Mouse (Mus musculus): Measurements from ENCODE around the gene Lyg1. TPM values are rescaled to one million over a fixed set of nuclear protein-coding genes. Genes with fewer than 3 reads are reported as not detected.

The Lyg1 gene
- not detected in 2 replicates for polyA plus RNA-seq (2015; fragmentation: Nextera tagmentation; extraction: Ambion mirVana)

GRCm38 (mm10) chr1:37957659-37958058 lies at the start of gene Lyg1:
TSS of gene Lyg1 (minus strand) at chr1:37957759.
- H3K4me1 ChIP-seq (ENCODE audit: control insufficient read depth, low read depth, low read length), result no peaks in the 10 kb centered on the region
- H3K4me2 ChIP-seq (ENCODE audit: low read depth, low read length), result no peak within 1 kb of the TSS
- no peak within 1 kb of the TSS for H3K27ac ChIP-seq (ENCODE audit: low read length)
- no peak within 1 kb of the TSS for H3K9ac ChIP-seq (ENCODE audit: low read depth, low read length)
- H3K36me3 ChIP-seq (ENCODE audit: control insufficient read depth, insufficient read depth), result no peaks in the 10 kb centered on the region
- no peak for ATAC-seq (ENCODE audit: low read depth)
- no peaks in the 10 kb centered on the region for H3K27me3 ChIP-seq (ENCODE audit: control insufficient read depth, insufficient read depth, low read depth, low read length)
- no peaks in the 10 kb centered on the region for H3K9me3 ChIP-seq (replicated peaks; ENCODE audit: control insufficient read depth, low read length)
- H3K4me3 ChIP-seq (ENCODE audit: low read depth, low read length), result no peak within 1 kb of the TSS
- 61% methylated on average over 5 of the region's 5 CpGs for WGBS (ENCODE audit: insufficient replicate concordance)

DNA sequence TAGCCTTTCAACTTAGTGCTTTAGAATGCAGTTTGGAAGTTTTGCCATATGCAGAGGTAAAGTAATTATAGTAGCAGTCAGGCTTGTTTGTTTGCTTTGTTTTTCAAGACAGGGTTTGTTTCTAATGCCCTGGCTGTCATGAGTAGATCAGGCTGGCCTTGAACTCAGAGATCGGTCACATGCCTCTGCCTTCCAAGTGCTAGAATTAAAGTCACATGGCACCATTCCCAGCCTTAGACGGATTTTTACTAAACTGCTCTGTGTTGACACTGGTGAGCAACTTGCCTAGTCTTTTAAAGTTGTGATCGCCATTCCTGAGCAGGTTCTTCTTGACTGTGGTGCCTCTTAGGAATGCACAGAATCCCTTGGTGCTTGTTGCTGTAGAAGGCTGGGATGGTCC lies 49.2 kb upstream of the Lyg1 start:
- Histone ChIP-seq H3K36me3 (ENCODE audit: control insufficient read depth, insufficient read depth) (no peaks in the 10 kb centered on the region), H3K9ac (ENCODE audit: low read depth, low read length) (no peak overlapping the region), H3K9me3 (replicated peaks; ENCODE audit: control insufficient read depth, low read length) (no peaks in the 10 kb centered on the region), H3K4me2 (ENCODE audit: low read depth, low read length) (no peak overlapping the region), H3K4me3 (ENCODE audit: low read depth, low read length) (no peak overlapping the region), H3K27ac (ENCODE audit: low read length) (no peak overlapping the region), H3K27me3 (ENCODE audit: control insufficient read depth, insufficient read depth, low read depth, low read length) (no peaks in the 10 kb centered on the region), H3K4me1 (ENCODE audit: control insufficient read depth, low read depth, low read length) (peaks cover 42% of the 10 kb centered on the region)
- no peak for ATAC-seq (ENCODE audit: low read depth)
- 58% methylated on average over 3 of the region's 3 CpGs for WGBS (ENCODE audit: insufficient replicate concordance)

DNA sequence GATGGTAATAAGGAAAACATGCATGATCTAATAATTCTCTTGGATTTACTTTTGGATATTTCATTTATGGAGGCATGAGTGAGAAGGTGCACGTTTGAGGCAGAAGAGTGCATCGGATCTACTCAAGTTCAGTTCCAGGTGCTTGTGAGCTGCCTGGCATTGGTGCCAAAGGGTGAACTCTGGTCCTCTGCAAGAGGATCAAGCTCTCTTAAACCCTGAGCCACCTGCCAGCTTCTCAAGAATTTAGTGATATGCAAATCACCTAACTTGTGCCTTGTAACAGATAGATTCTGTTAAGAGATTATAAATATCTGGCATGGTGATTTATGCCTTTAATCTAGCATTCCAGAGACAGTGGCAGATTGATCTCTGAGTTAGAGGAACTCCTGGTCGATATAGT lies 45.5 kb upstream of the Lyg1 start:
- no peak overlapping the region for H3K4me2 ChIP-seq (ENCODE audit: low read depth, low read length)
- H3K27ac ChIP-seq (ENCODE audit: low read length), result no peak overlapping the region
- H3K9me3 ChIP-seq (replicated peaks; ENCODE audit: control insufficient read depth, low read length), result no peaks in the 10 kb centered on the region
- H3K36me3 ChIP-seq (ENCODE audit: control insufficient read depth, insufficient read depth), result no peaks in the 10 kb centered on the region
- no peak overlapping the region for H3K4me3 ChIP-seq (ENCODE audit: low read depth, low read length)
- peaks cover 29% of the 10 kb centered on the region for H3K4me1 ChIP-seq (ENCODE audit: control insufficient read depth, low read depth, low read length)
- 50% methylated on average over 3 of the region's 3 CpGs for WGBS (ENCODE audit: insufficient replicate concordance)
- H3K27me3 ChIP-seq (ENCODE audit: control insufficient read depth, insufficient read depth, low read depth, low read length), result no peaks in the 10 kb centered on the region
- H3K9ac ChIP-seq (ENCODE audit: low read depth, low read length), result no peak overlapping the region
- no peak for ATAC-seq (ENCODE audit: low read depth)

- no peaks in the 10 kb centered on the region for H3K27me3 ChIP-seq (ENCODE audit: control insufficient read depth, insufficient read depth, low read depth, low read length)
- H3K4me1 ChIP-seq (ENCODE audit: control insufficient read depth, low read depth, low read length), result peaks cover 22% of the 10 kb centered on the region
- H3K9me3 ChIP-seq (replicated peaks; ENCODE audit: control insufficient read depth, low read length), result no peaks in the 10 kb centered on the region
- no peak overlapping the region for H3K4me3 ChIP-seq (ENCODE audit: low read depth, low read length)
- H3K27ac ChIP-seq (ENCODE audit: low read length), result no peak overlapping the region
- H3K4me2 ChIP-seq (ENCODE audit: low read depth, low read length), result no peak overlapping the region
- no peak for ATAC-seq (ENCODE audit: low read depth)
- no peak overlapping the region for H3K9ac ChIP-seq (ENCODE audit: low read depth, low read length)
- no peaks in the 10 kb centered on the region for H3K36me3 ChIP-seq (ENCODE audit: control insufficient read depth, insufficient read depth)
- 83% methylated on average over 9 of the region's 9 CpGs for WGBS (ENCODE audit: insufficient replicate concordance)
Measured at GRCm38 (mm10) chr1:38001956-38002355, 44.4 kb upstream of the Lyg1 start.

DNA sequence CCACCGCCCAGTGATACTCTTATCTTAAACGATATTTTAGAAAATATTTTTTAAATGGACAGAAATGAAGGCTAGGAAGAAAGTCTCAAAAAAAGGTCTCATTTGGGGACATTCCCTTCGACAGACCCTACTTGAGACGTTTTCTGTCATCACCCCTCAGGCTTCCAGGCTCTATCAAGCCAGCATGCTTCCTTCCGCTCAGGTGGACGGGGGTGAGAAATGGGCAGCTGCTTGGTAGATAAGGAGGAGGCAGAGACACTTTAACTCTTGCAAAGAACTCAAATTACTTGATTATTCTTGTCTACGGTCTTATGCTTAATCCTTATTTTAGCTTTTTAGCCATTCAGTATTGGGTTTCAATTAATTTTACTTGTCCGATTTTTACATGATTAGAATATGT lies 43.3 kb upstream of the Lyg1 start:
- no peaks in the 10 kb centered on the region for H3K27me3 ChIP-seq (ENCODE audit: control insufficient read depth, insufficient read depth, low read depth, low read length)
- H3K9ac ChIP-seq (ENCODE audit: low read depth, low read length), result no peak overlapping the region
- H3K27ac ChIP-seq (ENCODE audit: low read length), result no peak overlapping the region
- WGBS (ENCODE audit: insufficient replicate concordance), result 40% methylated on average over 8 of the region's 8 CpGs
- H3K4me3 ChIP-seq (ENCODE audit: low read depth, low read length), result 0 out of 2 replicates have a peak overlapping the region, but pooled peaks have one; percentile 29
- peak overlapping the region; percentile 46 for H3K4me2 ChIP-seq (ENCODE audit: low read depth, low read length)
- H3K4me1 ChIP-seq (ENCODE audit: control insufficient read depth, low read depth, low read length), result peaks cover 22% of the 10 kb centered on the region
- H3K9me3 ChIP-seq (replicated peaks; ENCODE audit: control insufficient read depth, low read length), result no peaks in the 10 kb centered on the region
- no peak for ATAC-seq (ENCODE audit: low read depth)
- H3K36me3 ChIP-seq (ENCODE audit: control insufficient read depth, insufficient read depth), result no peaks in the 10 kb centered on the region

- H3K9ac ChIP-seq (ENCODE audit: low read depth, low read length), result peak overlapping the region; percentile 95
- peak overlapping the region; percentile 95 for H3K27ac ChIP-seq (ENCODE audit: low read length)
- H3K36me3 ChIP-seq (ENCODE audit: control insufficient read depth, insufficient read depth), result peaks cover 9% of the 10 kb centered on the region
- H3K9me3 ChIP-seq (replicated peaks; ENCODE audit: control insufficient read depth, low read length), result no peaks in the 10 kb centered on the region
- peaks cover 23% of the 10 kb centered on the region for H3K4me1 ChIP-seq (ENCODE audit: control insufficient read depth, low read depth, low read length)
- H3K4me3 ChIP-seq (ENCODE audit: low read depth, low read length), result peak overlapping the region; percentile 94
- peak overlapping the region; percentile 94 for H3K4me2 ChIP-seq (ENCODE audit: low read depth, low read length)
- no peaks in the 10 kb centered on the region for H3K27me3 ChIP-seq (ENCODE audit: control insufficient read depth, insufficient read depth, low read depth, low read length)
- 15% methylated on average over 3 of the region's 3 CpGs for WGBS (ENCODE audit: insufficient replicate concordance)
- no peak for ATAC-seq (ENCODE audit: low read depth)
Measured at GRCm38 (mm10) chr1:37999552-37999951, 42.0 kb upstream of the Lyg1 start.

- peak overlapping the region; percentile 95 for H3K27ac ChIP-seq (ENCODE audit: low read length)
- no peaks in the 10 kb centered on the region for H3K27me3 ChIP-seq (ENCODE audit: control insufficient read depth, insufficient read depth, low read depth, low read length)
- peak overlapping the region; percentile 94 for H3K4me2 ChIP-seq (ENCODE audit: low read depth, low read length)
- H3K36me3 ChIP-seq (ENCODE audit: control insufficient read depth, insufficient read depth), result peaks cover 18% of the 10 kb centered on the region
- ATAC-seq (ENCODE audit: low read depth), result peak; percentile 57
- 2% methylated on average over 42 of the region's 47 CpGs for WGBS (ENCODE audit: insufficient replicate concordance)
- peak overlapping the region; percentile 95 for H3K9ac ChIP-seq (ENCODE audit: low read depth, low read length)
- peaks cover 23% of the 10 kb centered on the region for H3K4me1 ChIP-seq (ENCODE audit: control insufficient read depth, low read depth, low read length)
- no peaks in the 10 kb centered on the region for H3K9me3 ChIP-seq (replicated peaks; ENCODE audit: control insufficient read depth, low read length)
- peak overlapping the region; percentile 94 for H3K4me3 ChIP-seq (ENCODE audit: low read depth, low read length)
Measured at GRCm38 (mm10) chr1:37998371-37999199, 41.0 kb upstream of the Lyg1 start.

DNA sequence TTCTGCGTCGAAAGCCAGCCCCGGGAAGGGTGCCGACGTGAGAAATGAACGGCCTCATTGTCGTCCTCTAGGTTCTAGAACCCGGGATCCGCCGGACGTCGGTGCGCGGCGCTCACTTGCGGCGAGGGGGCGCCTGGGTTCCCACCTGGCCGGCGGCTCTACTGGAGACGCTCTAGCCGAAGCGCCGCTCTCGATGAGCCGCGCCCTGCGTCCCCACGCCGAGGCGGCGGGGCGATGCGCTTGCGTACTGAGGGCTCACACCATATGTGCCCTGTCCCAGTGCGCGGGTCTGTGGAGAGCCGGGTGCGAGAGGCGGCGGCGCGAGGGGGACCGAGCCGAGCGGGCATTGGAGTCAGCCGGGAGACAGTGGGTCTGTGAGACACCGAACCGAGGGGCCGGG lies 40.3 kb upstream of the Lyg1 start, which contains the start of the genes Txndc9 and Eif5b:
TSS of gene Txndc9 (minus strand) at position 27 of the 400 bp plus-strand sequence.
TSS of gene Eif5b (plus strand) at position 144 of the 400 bp plus-strand sequence.
- ATAC-seq (ENCODE audit: low read depth), result peak; percentile 84
- 0% methylated on average over 49 of the region's 50 CpGs for WGBS (ENCODE audit: insufficient replicate concordance)
- peak within 1 kb of the TSS; percentile 94 for H3K4me3 ChIP-seq (ENCODE audit: low read depth, low read length)

DNA sequence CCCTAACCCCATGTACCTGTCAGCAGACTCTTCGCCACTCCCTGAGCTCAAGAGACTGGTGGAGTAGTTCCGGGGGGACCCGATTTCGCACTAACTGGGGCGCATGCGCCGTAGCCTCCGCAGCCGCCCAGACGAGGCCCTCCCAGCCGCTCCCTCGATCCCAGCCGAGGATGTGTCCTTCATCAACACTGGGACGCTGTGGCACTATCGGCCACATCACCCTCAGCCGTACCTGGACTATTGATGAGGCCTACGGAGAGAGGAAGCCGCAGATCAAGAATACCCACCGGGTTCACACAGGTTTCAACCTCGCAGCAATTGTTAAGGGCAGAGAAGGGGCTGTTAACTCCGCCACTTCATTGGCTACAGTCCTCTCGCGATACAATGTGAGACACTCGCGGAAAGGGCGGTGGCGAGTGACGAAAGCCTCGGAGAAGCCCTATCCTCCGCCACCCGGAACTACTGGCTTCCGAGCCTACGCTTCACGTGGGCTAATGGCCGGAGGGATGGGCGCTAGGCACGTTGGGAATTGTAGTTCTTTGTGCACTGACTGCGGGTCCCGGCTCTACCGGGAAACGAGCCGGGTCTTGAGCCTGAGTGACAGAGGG lies 39.4 kb upstream of the Lyg1 start:
- ATAC-seq (ENCODE audit: low read depth), result peak; percentile 89
- under 1% methylated on average over 42 of the region's 42 CpGs for WGBS (ENCODE audit: insufficient replicate concordance)
- Histone ChIP-seq H3K36me3 (ENCODE audit: control insufficient read depth, insufficient read depth) (peaks cover 30% of the 10 kb centered on the region), H3K27ac (ENCODE audit: low read length) (peak overlapping the region; percentile 95), H3K9ac (ENCODE audit: low read depth, low read length) (peak overlapping the region; percentile 95), H3K4me3 (ENCODE audit: low read depth, low read length) (peak overlapping the region; percentile 94), H3K4me2 (ENCODE audit: low read depth, low read length) (peak overlapping the region; percentile 94), H3K27me3 (ENCODE audit: control insufficient read depth, insufficient read depth, low read depth, low read length) (no peaks in the 10 kb centered on the region), H3K4me1 (ENCODE audit: control insufficient read depth, low read depth, low read length) (peaks cover 21% of the 10 kb centered on the region), H3K9me3 (replicated peaks; ENCODE audit: control insufficient read depth, low read length) (no peaks in the 10 kb centered on the region)

More for the DNA sequence above, 40.3 kb upstream of the Lyg1 start, which contains the start of the genes Txndc9 and Eif5b:
- Histone ChIP-seq H3K9me3 (replicated peaks; ENCODE audit: control insufficient read depth, low read length) (no peaks in the 10 kb centered on the region), H3K9ac (ENCODE audit: low read depth, low read length) (peak within 1 kb of the TSS; percentile 95), H3K27ac (ENCODE audit: low read length) (peak within 1 kb of the TSS; percentile 95), H3K4me1 (ENCODE audit: control insufficient read depth, low read depth, low read length) (peaks cover 23% of the 10 kb centered on the region), H3K27me3 (ENCODE audit: control insufficient read depth, insufficient read depth, low read depth, low read length) (no peaks in the 10 kb centered on the region), H3K36me3 (ENCODE audit: control insufficient read depth, insufficient read depth) (peaks cover 22% of the 10 kb centered on the region), H3K4me2 (ENCODE audit: low read depth, low read length) (peak within 1 kb of the TSS; percentile 94)
